In the genomic region with DNA sequence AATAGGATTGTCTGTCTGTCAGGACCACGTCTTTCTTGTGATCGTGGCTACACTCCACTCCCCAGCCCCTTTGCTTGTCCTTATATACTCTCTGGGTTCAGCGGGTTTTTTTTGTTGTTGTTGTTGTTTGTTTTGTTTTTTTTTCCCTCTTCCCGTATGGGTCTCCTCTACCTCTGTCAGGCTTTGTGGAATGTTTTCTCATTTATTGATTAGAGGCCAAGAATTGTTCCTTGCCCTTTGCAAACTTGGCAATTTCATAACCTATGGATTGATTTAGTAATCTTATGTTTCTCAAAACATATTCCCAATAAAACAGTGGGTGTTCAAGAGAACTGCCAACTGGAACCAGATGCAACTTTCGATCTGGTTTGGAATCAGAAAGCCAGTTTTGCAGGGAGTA, we compare ENCODE assay signal across 37 mouse cellular contexts. TPM values are rescaled to one million over a fixed set of nuclear protein-coding genes. Genes with fewer than 3 reads are reported as not detected.
"Had no signal": no experiment of that assay in that cellular context is flagged by ENCODE, and none has a peak within 500 bp of the region (broad histone marks: within the 10 kb centered on the region; RNA-seq: fewer than 3 reads in every experiment).

Mup11 (minus strand) TSS at position 101 of the 400 bp plus-strand sequence.

RNA-seq across cellular contexts. Expression of gene Mup11, which starts in this region (rescaled TPM):
- total RNA-seq: left cerebral cortex, adult 8-10 months; left cerebral cortex, postnatal 10 days; left cerebral cortex, postnatal 14 days; left cerebral cortex, postnatal 25 days; left cerebral cortex, postnatal 36 days; left cerebral cortex, postnatal 4 days; megakaryocyte progenitor cell, adult 5-6 weeks; megakaryocyte, adult 5-6 weeks; megakaryocyte-erythroid progenitor cell, adult 5-6 weeks; midbrain, postnatal 0 days; monocyte, adult 5-6 weeks had no signal
- polyA plus RNA-seq: limb, embryonic 10.5 days; limb, embryonic 11.5 days; limb, embryonic 12.5 days; limb, embryonic 13.5 days; liver, embryonic 11.5 days; liver, embryonic 12.5 days; liver, embryonic 13.5 days; liver, embryonic 14.5 days; liver, embryonic 15.5 days; liver, embryonic 16.5 days; liver, postnatal 0 days; lung, adult 2 months; lung, embryonic 14.5 days; lung, embryonic 15.5 days; lung, embryonic 16.5 days; lung, postnatal 0 days; macrophage; midbrain, embryonic 10.5 days; midbrain, embryonic 11.5 days; midbrain, embryonic 12.5 days; midbrain, embryonic 13.5 days; midbrain, embryonic 14.5 days; midbrain, embryonic 15.5 days; midbrain, embryonic 16.5 days; midbrain, postnatal 0 days; myocyte; neural tube, embryonic 12.5 days had no signal
